Mouse (Mus musculus) layer of hippocampus, adult 9-11 months (tissue): Measurements from ENCODE around the gene Cog7.

Experiments
- DNase-seq: peaks from one replicate; pipeline ENCODE4 v3.0.0; 2022

Cog7 gene

GRCm38 (mm10) chr7:121947513-121947912 is 34.0 kb downstream of the Cog7 start:
- no peak for DNase-seq

GRCm38 (mm10) chr7:121946196-121946595 is 35.3 kb downstream of the Cog7 start:
- no peak for DNase-seq

- no peak for DNase-seq
These were observed 39.1 kb downstream of the Cog7 start for GRCm38 (mm10) chr7:121942371-121942770.

GRCm38 (mm10) chr7:121941640-121942039 is 39.9 kb downstream of the Cog7 start:
- no peak for DNase-seq

- no peak for DNase-seq
These were observed 40.5 kb downstream of the Cog7 start for GRCm38 (mm10) chr7:121941016-121941415.

GRCm38 (mm10) chr7:121939729-121940128 is 41.8 kb downstream of the Cog7 start:
- peak; percentile 90 for DNase-seq

GRCm38 (mm10) chr7:121939244-121939643 is 42.3 kb downstream of the Cog7 start:
- DNase-seq, result no peak

GRCm38 (mm10) chr7:121938124-121938891 is 43.2 kb downstream of the Cog7 start:
- DNase-seq, result no peak

- no peak for DNase-seq
These were observed 44.5 kb downstream of the Cog7 start for GRCm38 (mm10) chr7:121936861-121937630.

- no peak for DNase-seq
These were observed 45.4 kb downstream of the Cog7 start for GRCm38 (mm10) chr7:121935906-121936794.

GRCm38 (mm10) chr7:121934346-121934745 is 47.2 kb downstream of the Cog7 start:
- no peak for DNase-seq

GRCm38 (mm10) chr7:121933675-121934074 is 47.8 kb downstream of the Cog7 start:
- no peak for DNase-seq

- DNase-seq, result no peak
These were observed 50.3 kb downstream of the Cog7 start for GRCm38 (mm10) chr7:121931246-121931645.

- DNase-seq, result no peak
These were observed 53.6 kb downstream of the Cog7 start for GRCm38 (mm10) chr7:121927882-121928281.

GRCm38 (mm10) chr7:121924361-121924760 is 57.1 kb downstream of the Cog7 start:
- no peak for DNase-seq

GRCm38 (mm10) chr7:121913944-121914343 is 67.6 kb downstream of the Cog7 start:
- no peak for DNase-seq

GRCm38 (mm10) chr7:121912250-121912649 is 69.3 kb downstream of the Cog7 start:
- DNase-seq, result no peak

GRCm38 (mm10) chr7:121906879-121907278 is 74.6 kb downstream of the Cog7 start:
- no peak for DNase-seq

GRCm38 (mm10) chr7:121902757-121903411 is 78.6 kb downstream of the Cog7 start:
- no peak for DNase-seq

- DNase-seq, result no peak
These were observed 81.6 kb downstream of the Cog7 start for GRCm38 (mm10) chr7:121899940-121900339.

- no peak for DNase-seq
These were observed 82.2 kb downstream of the Cog7 start for GRCm38 (mm10) chr7:121899311-121899710.

GRCm38 (mm10) chr7:121896689-121897088 is 84.8 kb downstream of the Cog7 start:
- DNase-seq, result no peak
